Mouse (Mus musculus) heart, postnatal 10 days (tissue): ENCODE data around the gene Myo10. TPM values are rescaled to one million over a fixed set of nuclear protein-coding genes. Genes with fewer than 3 reads are reported as not detected.
"Not testable (repeated sequence)": the region's sequence is repeated elsewhere in the genome, so short reads cannot be mapped to it uniquely, and the experiment has no call there.

Experiments used
- DNase-seq, 2 experiments: peaks; one replicate each; pipeline ENCODE4 v3.0.0; 2021
- intact Hi-C: fragments of 180-260 bp; cut with DNase I; formaldehyde crosslinking; loops from one replicate; pipeline ENCODE4 v1.15.1; 2025
- total RNA-seq, 2 experiments: library from RNA; stranded (reverse); gene quantifications; 2 replicates each; pipeline ENCODE4 v1.2.3; 2021

Gene Myo10
- total RNA-seq, 2 experiments from 2014 or later: 52.7 to 61.1 TPM

DNA sequence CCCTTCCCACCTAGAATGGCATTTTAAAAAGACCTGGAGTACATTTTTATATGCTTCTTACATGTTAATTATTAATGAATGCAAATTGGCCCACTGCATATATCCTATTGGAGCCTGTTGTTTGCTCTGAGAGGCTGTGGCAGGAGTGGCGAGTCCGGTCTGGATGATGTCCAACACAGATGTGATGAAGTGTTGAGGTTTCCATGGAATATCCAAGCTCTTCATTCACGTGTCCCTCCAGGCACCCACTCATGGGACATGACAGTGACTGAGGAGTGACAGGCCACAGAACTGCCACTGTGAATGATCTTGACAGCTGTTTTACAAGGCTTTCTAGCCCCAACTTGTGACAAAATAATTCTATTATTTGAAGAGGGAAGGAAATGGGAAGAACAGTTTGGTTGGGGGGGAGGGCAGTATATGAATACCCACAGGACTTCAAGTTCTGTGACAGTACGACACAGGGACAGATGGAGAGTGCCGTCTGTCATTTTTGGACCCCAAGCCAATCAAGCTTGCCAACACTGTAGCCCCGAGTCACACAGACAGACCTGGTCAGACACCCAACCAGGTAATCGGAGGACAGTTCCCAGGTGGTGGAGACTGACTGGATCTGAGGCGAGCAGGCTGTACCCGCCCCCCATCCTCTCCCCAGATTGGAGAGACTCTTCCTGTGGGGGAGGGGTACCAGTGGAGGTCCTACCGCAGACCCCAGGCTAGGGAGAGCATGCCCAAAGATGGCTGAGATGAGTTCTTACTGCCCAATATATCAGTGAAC is 93.1 kb downstream of the Myo10 start:
- DNase-seq: no peak
- intact Hi-C loops: loop anchor here (5.0 kb wide), 2 partner anchors 93 to 1123 kb away; partner anchors contain the start of gene Myo10

DNA sequence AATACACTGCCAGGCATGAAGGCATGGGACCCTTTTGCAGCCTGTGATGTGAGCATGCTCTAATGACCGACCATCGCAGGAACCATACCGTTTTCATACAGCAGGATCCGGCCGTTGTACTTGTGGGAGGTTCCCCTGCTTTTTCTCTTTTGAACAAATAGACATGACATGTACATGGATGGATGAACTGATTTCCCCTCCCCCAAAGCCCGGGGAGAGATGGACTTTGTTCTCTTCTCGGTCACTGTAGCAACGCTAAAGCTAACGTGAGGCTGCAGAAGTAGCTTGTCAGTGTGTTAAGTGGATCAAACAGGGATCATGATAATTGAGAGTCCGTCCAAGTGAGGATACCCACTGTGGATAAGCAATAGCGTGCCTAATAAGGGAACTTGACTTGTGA is 93.7 kb downstream of the Myo10 start:
- intact Hi-C loops: loop anchor here (2.0 to 5.0 kb wide), 3 partner anchors 94 to 1124 kb away; partner anchors contain the start of gene Myo10
- no peak for DNase-seq

DNA sequence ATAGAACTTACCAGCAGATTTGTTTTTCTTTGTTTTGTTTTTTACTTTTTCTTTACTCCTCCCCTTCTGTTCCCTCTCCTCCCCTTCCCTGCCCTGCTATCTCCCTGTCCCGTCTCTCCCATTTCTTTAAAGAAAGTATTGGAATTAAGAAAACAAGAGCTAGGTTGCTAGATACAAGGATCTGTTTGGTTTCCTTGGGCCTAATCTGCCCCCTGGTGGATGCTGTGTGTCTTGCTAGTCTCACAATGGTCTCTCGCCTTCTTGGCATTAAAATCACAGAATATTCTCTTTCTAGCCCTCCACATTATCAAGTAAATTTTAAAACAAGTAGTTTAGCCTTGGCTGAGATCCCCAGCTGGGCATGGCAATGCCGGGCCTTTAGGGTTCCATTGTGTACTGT is 94.7 kb downstream of the Myo10 start:
- intact Hi-C loops: loop anchor here (1.0 to 5.0 kb wide), 5 partner anchors 95 to 1125 kb away; partner anchors contain the start of gene Myo10

DNA sequence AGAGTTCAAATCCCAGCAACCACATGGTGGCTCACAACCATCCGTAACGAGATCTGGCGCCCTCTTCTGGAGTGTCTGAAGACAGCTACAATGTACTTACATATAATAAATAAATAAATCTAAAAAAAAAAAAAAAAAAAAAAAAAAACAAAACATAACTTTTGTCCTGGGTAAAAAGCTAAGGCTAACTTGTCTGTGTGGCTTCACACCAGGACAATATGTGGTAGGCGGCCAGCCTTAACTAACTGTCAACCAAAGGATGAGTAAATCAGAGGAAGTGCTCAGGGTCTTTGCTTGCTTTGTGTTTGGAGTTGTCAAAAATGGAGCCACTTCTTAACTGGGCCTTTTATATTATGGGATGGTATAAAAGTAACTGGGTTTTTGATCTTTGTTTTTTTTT is 95.8 kb downstream of the Myo10 start:
- intact Hi-C loops: loop anchor here (5.0 kb wide), 2 partner anchors 96 to 1126 kb away; partner anchors contain the start of gene Myo10

More for the DNA sequence above, 94.7 kb downstream of the Myo10 start:
- DNase-seq: peak; percentile 85 to 92

DNA sequence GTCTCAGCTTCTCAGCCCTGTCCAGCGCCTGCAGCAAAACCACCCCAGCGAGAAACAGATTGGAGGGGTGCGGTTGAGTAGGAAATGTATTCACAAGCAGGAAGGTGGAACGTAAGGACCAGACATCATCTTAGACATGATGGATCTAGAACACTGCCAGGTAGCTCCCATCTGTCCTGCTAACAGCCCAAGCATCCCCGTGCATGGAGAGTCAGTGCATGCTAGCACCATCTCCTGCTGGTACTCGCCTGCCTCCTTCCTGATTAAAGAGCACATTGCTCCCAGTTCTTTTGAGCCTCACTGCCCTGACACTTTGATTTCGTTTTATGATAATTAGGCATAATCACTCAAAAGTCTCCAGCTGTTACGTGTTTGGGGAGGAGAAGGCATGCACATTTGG is 96.9 kb downstream of the Myo10 start:
- intact Hi-C loops: loop anchor here (5.0 kb wide), 2 partner anchors 97 to 1127 kb away; partner anchors contain the start of gene Myo10

More for the DNA sequence above, 95.8 kb downstream of the Myo10 start:
- not testable (repeated sequence) for DNase-seq

DNA sequence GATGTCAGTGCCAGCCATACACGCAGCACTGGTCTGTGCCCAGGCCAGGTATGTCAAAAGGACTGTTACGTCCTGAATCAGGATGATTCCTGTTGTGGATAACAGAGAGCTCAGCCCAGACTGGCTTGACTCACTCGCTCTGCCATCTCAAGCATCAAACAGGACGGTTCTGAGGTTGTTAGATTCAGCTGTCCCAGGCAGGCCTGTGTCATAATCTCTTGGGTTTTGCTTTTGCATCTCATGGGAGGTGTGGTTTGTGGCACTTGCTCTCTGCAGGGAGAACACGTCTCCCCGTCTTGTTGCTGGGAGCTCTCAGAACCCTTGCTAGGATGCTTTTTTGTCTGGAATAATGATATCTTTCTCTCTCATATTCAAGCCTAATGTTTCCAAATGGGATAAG is 97.9 kb downstream of the Myo10 start:
- intact Hi-C loops: loop anchor here (5.0 kb wide), 1 partner anchor 237 kb away; no protein-coding TSS in a partner anchor
- DNase-seq: no peak

More for the DNA sequence above, 96.9 kb downstream of the Myo10 start:
- DNase-seq: no peak

DNA sequence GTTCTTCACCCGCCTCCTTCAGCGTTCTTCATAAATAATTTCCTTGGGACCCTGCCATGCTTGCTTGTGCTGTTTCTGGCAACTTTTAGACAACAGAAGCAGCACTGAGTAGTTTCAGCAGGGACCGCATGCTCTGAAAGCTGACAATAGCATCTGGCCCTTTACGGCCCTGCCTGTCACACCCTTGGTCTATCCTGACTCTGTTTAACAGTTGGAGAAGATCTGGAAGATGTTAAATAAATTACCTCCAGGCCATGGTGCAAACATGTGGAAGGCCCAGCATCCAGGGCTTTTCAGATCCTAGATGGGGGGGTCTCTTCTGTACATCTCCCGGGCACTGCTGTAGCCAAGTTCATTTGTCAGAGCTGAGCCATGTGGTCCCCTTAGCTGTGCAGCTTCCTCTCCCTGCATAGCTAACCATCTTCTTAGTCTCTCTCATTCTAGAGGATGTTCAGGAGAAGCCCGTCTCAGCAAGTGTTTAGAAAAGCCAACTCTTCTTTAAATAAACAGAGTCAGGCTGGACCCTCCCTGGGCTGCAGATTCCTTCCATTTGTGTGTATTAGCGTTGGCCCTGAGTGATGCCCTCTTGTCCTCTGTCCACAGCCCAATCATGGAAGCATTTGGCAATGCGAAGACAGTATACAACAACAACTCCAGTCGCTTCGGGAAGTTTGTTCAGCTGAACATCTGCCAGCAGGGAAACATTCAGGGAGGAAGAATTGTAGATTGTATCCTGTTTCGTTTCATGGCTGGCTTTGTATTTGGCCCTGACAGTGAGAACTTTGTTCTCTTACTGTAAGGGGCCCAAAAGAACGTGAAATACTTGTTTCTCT is 101.2 kb downstream of the Myo10 start:
- peak; percentile 20 to 36 for DNase-seq
- intact Hi-C loops: loop anchor here (5.0 kb wide), 1 partner anchor 234 kb away; no protein-coding TSS in a partner anchor

DNA sequence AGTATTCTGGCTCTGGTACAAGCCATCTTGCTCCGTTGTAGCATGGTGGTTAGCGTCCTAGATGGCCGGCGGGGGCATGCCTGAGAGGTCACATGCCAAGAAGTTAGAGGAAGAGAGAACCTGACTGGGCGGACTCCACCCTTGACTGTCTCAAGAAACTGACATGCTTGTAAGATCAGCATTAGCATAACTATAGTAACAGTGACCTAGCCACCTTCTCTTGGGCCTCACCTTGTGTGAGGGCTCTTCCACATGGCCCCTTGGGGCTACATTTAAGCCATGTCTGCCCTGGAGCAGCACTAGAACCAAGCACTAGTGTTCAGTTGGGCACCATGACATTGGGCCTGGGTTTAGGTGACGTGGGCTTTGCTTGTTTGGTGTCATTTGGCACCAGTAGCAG is 102.2 kb downstream of the Myo10 start:
- DNase-seq: no peak
- intact Hi-C loops: loop anchor here (5.0 kb wide), 1 partner anchor 233 kb away; no protein-coding TSS in a partner anchor

DNA sequence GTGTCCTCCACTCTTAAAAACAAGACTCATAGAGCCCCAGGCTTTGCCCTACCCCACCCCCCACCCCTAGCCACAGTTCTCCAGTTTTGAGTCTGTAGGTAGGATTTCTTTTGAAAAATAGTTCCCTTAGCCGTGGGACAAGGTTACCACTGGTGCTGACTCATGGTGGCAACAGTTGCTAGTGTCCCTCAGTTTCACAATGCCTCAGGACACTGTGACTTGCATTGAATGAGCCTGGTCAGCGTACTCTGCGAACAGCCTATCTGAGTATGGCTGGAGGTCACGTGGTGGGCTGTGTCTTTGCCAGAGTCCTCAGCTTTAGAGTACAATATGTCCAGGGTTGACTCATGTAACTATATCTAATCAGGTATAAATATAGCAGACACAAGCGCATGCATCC is 104.5 kb downstream of the Myo10 start:
- DNase-seq: peak; percentile 51 to 83
- intact Hi-C loops: no loop called here

DNA sequence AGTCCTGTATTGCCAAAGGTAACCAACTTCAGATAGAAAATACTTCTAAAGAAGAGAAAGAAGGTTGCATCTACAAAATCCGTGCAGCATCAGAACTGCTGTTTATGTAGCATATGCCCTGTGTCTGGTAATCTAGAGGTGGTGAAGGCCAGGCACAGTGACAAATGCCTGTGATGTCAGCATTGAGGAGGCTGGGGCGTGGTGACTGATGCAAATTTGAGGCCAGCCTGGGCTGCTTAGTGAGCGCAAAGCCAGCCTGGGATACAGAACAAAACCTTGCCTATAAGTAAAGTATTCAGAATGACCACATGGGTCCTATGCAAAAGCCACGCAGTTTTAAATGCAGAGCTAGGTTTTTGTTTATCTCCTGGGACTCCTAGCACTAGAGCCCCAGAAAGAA is 106.2 kb downstream of the Myo10 start:
- DNase-seq: no peak
- intact Hi-C loops: no loop called here

DNA sequence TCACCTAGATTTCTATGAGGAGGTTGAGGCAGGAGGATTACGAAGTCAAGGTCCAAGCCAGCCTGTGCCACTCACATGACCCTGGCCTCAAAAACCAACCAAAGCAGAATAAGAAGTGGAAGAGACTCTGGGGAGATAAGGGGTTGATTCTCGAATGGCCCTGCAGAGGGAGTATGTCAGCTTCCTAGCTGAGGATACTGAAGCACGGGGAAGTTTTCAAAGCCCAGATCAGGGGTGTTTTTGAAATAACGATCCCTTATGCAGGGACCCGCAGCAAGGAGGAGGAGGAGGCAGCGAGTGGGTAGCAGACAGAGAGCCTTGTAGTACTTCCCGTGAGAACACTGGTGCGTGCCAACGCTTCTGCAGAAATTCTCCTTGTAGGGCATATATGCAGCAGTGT is 108.7 kb downstream of the Myo10 start:
- DNase-seq: peak in 1 of 2 experiments; percentile 31
- intact Hi-C loops: loop anchor here (2.0 to 5.0 kb wide), 2 partner anchors 41 to 62 kb away; no protein-coding TSS in a partner anchor

DNA sequence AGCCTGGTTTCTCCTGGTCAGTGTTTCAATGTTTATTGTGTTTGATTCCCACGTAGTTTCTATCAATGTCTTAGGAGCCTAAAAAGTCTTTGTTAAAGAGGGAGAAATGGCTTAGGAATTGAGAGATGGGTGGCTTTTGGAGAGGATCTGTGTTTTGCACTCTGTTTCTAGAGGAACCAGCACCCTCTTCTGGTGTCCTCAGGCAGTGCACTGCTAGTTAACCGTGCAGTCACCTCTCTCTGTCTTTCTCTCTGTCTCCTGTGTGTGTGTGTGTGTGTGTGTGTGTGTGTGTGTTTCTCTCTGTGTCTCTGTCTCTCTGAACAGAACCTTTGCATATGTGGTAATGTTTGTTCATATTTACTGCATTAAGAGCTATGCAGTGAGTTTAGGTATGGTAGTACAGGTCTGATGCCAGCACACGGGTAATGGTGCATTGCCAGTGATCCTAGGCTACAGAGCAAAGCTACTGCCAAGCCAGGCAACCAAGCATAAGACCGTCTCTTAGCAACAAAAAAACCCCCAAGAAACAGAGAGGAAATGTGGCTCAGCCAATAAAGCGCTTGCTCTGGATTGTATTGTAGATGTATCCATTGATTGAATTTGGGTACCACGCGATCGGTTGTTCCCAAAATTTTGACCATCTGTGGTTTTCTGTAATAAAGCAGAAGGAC is 110.6 kb downstream of the Myo10 start:
- DNase-seq: peak; percentile 45 to 62
- intact Hi-C loops: loop anchor here (5.0 kb wide), 1 partner anchor 39 kb away; no protein-coding TSS in a partner anchor

DNA sequence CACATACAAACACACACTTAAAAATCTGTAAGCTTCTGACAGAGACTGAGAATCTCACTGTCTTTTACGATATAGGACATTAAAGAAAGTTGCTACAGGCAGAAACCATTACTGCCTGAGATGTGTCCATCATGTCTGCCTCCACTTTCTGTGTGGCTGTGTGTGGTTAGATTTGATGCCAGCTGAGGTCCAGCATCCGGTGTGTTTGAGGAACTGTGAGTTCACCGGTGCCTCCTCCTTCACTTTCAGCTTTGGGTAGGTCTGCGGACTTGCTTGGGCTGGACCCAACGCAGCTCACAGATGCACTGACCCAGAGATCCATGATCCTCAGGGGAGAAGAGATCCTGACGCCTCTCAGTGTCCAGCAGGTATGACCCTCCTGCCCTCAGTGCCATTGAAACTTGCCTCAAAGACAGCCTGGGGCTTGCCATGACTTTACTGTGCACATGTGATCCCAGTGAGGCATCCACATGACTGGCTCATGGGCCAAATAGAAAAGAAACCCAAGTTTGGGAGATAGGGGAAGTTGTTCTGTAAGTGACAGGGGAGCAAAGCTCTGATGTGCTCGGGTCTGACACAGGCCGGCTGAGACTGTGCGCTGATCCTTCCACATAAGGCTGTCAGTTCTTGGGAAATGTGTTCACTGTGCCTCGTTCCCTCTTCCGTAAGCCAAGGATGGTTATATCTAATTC is 111.6 kb downstream of the Myo10 start:
- no peak for DNase-seq
- intact Hi-C loops: loop anchor here (5.0 kb wide), 1 partner anchor 38 kb away; no protein-coding TSS in a partner anchor

DNA sequence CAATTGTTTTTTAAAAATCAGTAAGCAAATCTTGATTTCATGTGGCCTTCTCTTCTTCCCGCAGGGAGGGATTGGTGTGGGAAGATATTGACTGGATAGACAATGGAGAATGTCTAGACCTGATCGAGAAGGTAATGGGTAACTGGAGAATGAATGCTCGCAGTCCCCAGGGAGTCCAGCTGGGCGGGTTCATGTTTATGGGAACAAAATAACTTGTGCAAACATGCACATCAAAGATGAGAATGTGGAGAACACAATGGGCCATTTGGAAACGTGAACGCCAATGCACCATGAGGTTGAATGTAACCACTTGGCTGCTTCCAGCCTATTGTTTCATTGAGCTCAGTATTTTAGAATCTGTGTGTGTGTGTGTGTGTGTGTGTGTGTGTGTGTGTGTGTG is 114.2 kb downstream of the Myo10 start:
- intact Hi-C loops: no loop called here

DNA sequence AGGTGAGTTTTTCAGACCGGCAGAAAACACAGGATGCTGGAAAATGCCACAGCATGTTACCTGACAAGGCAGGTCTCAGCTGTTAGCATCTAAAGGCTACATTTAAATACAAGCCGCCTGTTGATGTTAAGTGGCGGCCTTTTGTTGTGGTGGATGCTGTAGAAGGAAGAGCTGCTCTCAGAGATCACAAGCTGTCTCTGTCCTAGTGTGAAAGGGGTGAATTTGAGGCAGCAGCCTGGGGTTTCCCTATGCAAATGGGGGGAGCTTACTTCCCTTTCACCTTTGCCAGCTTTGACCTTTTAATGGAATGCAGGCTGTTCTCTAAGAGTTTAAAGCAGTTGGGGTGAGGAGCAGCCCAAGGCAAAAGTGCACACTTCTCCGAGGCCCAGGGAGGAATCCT is 117.9 kb downstream of the Myo10 start:
- intact Hi-C loops: no loop called here
- DNase-seq: no peak

More for the DNA sequence above, 114.2 kb downstream of the Myo10 start:
- DNase-seq: no peak

DNA sequence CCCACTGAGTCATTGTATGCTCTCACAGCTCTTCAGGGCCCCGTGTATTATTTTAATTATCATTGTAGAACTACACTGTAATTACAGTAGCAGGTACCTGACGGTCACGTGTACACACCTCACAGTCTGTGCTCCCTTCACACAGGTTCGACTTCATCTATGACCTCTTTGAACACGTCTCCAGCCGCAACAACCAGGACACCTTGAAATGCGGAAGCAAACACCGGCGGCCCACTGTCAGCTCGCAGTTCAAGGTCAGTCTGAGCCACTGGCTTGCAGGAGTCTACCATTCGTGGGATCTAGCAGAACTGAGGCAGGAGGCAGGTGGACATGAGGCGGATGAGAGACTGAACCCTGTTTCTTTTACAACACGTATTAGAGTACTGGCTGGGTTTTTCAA is 119.9 kb downstream of the Myo10 start:
- DNase-seq: no peak
- intact Hi-C loops: no loop called here

DNA sequence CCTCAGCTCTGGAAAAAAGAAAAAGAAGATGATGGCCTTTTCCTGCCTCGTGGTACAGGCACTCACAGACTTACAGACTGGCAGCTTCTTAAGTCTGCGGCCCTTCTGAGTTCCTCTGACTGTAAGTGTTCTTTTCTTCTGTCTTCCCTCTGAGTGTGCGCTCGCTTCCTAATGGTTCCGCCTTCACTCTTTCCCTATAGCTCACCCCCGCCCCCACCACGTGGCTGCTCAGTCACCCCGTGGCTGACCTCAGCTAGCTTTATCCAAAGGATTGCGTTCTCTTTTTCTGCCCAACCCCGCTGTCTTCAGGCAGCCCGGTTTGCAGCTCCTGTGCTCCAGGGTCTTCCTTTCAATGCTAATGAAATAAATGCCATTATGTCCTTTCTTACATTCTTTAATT is 129.2 kb downstream of the Myo10 start:
- DNase-seq: no peak
- intact Hi-C loops: no loop called here

DNA sequence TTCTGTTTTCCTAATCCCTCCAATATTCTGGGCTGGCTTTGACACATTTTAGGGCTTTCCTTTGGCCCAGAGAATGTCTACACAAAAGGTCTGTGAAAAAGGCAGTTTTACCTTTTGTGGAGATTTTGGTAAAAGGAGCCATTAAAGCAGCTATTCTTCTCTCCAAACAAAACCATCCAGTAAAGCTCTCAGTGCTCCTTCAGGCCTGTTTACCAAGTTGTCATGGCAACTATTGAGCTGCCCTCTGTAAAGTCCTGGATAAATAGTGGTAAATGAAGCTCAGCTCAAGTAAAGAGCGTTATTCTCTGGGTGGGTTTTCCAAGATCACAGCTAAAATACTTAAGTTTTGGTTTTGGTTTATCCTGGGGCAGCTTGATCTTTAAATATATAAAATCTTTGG is 130.3 kb downstream of the Myo10 start:
- intact Hi-C loops: no loop called here

DNA sequence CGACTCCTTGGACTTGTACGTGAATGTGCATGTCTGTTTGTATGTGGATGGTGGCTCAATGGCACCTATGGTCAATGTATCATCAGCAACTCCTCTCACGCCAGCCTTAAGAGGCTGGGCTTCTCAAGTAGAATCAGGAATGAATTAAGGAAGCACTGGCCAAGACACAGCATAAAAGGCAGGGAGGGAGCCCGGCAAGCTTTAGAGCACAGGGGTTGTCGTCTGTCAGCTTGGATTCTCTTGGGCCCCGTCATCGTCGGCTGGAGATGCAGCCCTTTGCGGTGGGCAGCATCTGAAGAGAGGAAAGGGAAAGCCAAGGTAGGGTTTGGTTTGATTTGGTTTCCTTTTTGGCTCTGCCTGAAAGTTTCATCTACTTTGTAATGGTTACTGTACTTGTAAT is 130.7 kb downstream of the Myo10 start:
- intact Hi-C loops: no loop called here
- no peak for DNase-seq

More for the DNA sequence above, 130.3 kb downstream of the Myo10 start:
- DNase-seq: no peak

DNA sequence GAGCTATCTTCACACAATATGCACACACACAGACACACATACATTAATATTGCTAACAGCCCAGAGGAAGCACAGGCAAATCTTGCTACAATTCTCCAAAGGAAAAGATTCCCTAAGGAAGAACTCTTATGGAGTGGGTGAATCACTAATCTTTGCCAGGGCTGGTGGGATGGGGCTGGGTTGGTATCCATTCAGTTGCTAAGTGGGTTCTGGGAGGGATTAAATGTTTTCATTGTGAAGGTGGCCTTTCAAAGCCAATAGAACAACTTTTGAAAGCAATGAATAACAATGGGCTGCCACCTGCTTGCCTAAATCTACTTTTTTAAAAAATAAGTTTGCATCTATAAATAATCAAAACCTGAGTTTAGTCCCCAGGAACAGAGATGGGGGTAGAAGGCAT is 131.6 kb downstream of the Myo10 start:
- intact Hi-C loops: no loop called here
- DNase-seq: no peak
